Mouse (Mus musculus) MEL (cell line): Measurements from ENCODE around the gene Hist1h1c.

ENCODE experiments used
- CHD1 ChIP-seq: IDR thresholded peaks from 2 replicates; pipeline ENCODE4 v1.6.1; 2012; ENCODE audit warnings: low read depth, mild to moderate bottlenecking, inconsistent platforms, low read length, improper control_type of control experiment
- CHD2 ChIP-seq: IDR thresholded peaks from 2 replicates; pipeline ENCODE4 v1.6.1; 2011; ENCODE audit warnings: low read length, improper control_type of control experiment
- CTCF ChIP-seq, 3 experiments: IDR thresholded peaks in 2 of 3; conservative IDR thresholded peaks in 1 of 3; 2 replicates each; pipeline ENCODE4 v1.5.1; 2011 to 2012; ENCODE audit warnings: low read length in 3 of 3, low read depth in 2 of 3, mild to moderate bottlenecking in 2 of 3, improper control_type of control experiment in 1 of 3, inconsistent platforms in 1 of 3, mixed read lengths in 1 of 3, moderate library complexity in 1 of 3; ENCODE audit not compliant: control insufficient read depth in 1 of 3, insufficient read depth in 1 of 3, poor library complexity in 1 of 3, severe bottlenecking in 1 of 3
- EP300 ChIP-seq, 2 experiments: IDR thresholded peaks; 2 replicates each; pipeline ENCODE4 v1.6.1; 2011; ENCODE audit warnings: improper control_type of control experiment in 2 of 2, low read length in 2 of 2, low read depth in 1 of 2, mild to moderate bottlenecking in 1 of 2
- GATA1 ChIP-seq: IDR thresholded peaks from 2 replicates; pipeline ENCODE4 v1.6.1; 2011; ENCODE audit warnings: low read depth, low read length, improper control_type of control experiment
- HCFC1 ChIP-seq: IDR thresholded peaks from 2 replicates; pipeline ENCODE4 v1.6.1; 2012; ENCODE audit warnings: low read depth, mild to moderate bottlenecking, inconsistent platforms, low read length, improper control_type of control experiment, moderate library complexity
- MAX ChIP-seq: IDR thresholded peaks from 2 replicates; pipeline ENCODE4 v1.6.1; 2011; ENCODE audit warnings: low read length, improper control_type of control experiment
- MAZ ChIP-seq: IDR thresholded peaks from 2 replicates; pipeline ENCODE4 v1.6.1; 2012; ENCODE audit warnings: low read depth, mild to moderate bottlenecking, inconsistent platforms, low read length, improper control_type of control experiment
- NRF1 ChIP-seq: IDR thresholded peaks from 2 replicates; pipeline ENCODE4 v1.6.1; 2014; ENCODE audit warnings: low read depth, mild to moderate bottlenecking, inconsistent platforms, low read length, improper control_type of control experiment, moderate library complexity; ENCODE audit not compliant: poor library complexity, insufficient read depth, severe bottlenecking
- POLR2A ChIP-seq, 2 experiments: IDR thresholded peaks; 2 replicates each; pipeline ENCODE4 v1.6.1; 2011 to 2012; ENCODE audit warnings: low read length in 2 of 2, mild to moderate bottlenecking in 2 of 2, control low read depth in 1 of 2, improper control_type of control experiment in 1 of 2, low read depth in 1 of 2, moderate library complexity in 1 of 2; ENCODE audit not compliant: control insufficient read depth in 1 of 2, insufficient read depth in 1 of 2, poor library complexity in 1 of 2
- POLR2AphosphoS2 ChIP-seq: IDR thresholded peaks from 2 replicates; pipeline ENCODE4 v1.6.1; 2011; ENCODE audit warnings: low read length, improper control_type of control experiment
- USF1 ChIP-seq: IDR thresholded peaks from 2 replicates; pipeline ENCODE4 v1.6.1; 2014; ENCODE audit warnings: low read depth, mild to moderate bottlenecking, inconsistent platforms, low read length, improper control_type of control experiment, moderate library complexity
- ZC3H11A ChIP-seq: IDR thresholded peaks from 2 replicates; pipeline ENCODE4 v1.6.1; 2012; ENCODE audit warnings: low read depth, mild to moderate bottlenecking, inconsistent platforms, low read length, improper control_type of control experiment

DNA sequence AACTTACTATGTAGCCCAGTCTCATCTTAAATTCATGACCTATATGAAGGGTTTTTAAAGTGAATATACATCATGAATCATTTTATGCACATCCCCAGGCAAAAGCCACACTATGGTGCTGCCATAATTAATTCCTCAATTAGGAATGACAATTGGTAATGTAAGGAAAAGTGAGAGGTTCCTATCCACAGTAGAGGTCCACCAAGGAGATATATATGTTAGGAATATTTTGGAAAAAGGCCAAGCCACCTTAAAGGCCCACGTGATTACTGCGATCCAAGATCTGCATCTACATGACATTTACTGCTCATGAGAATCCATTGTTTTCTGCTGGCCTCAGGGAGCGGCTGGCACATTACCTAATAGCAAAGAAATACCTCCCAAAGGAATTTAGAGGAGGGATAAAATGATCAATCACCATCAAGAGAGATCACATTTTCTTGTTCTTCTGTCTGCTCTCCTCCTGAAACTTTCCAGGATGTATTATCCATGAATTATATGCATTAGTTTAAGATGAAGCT lies 20.7 kb downstream of the Hist1h1c start:
- TF ChIP-seq POLR2A (IDR thresholded peaks at IDR 0.05; ENCODE audit: control insufficient read depth in 1 of 2, insufficient read depth in 1 of 2, low read depth in 1 of 2, low read length in 2 of 2, poor library complexity in 1 of 2): no peak
- TF ChIP-seq EP300 (IDR thresholded peaks at IDR 0.05; ENCODE audit: low read depth in 1 of 2, low read length in 2 of 2): no peak
- no peak for TF ChIP-seq USF1
- TF ChIP-seq MAZ: no peak
- no peak for TF ChIP-seq POLR2AphosphoS2
- TF ChIP-seq ZC3H11A: no peak
- no peak for TF ChIP-seq HCFC1
- TF ChIP-seq CTCF (IDR thresholded peaks at IDR 0.05 in 2 of 3, conservative IDR thresholded peaks at IDR 0.05 in 1 of 3; ENCODE audit: control insufficient read depth in 1 of 3, insufficient read depth in 1 of 3, low read depth in 2 of 3, low read length in 3 of 3, poor library complexity in 1 of 3, severe bottlenecking in 1 of 3): no peak
- TF ChIP-seq CHD2: no peak
- no peak for TF ChIP-seq NRF1
- no peak for TF ChIP-seq GATA1
- TF ChIP-seq MAX: no peak
- no peak for TF ChIP-seq CHD1
